Mouse (Mus musculus): Measurements from ENCODE around the gene Gm28048. TPM values are rescaled to one million over a fixed set of nuclear protein-coding genes. Genes with fewer than 3 reads are reported as not detected.

The Gm28048 gene
- polyA plus RNA-seq, 1 experiment from 2014 or later = 8.2 TPM

DNA sequence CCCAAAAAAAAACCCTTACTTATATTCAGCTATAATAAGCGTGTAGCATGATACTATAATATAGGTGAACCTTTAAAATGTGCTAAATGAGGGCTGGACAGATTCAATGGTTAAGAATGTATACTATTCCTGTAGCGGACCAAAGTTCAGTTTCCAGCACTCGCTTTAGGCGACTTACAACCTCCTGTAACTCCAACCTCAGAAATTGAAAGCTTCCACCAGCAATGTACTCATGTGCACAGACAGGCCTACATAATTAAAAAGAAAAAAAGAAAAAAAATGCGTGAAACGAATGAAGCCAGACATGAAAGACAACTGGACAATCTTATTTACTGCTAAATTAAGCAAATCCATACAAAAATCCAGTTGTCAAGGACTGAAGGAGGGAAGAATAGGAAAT is 956 bp upstream of the Gm28048 start:
- no peak for ATAC-seq (replicated peaks; ENCODE audit: insufficient number of reproducible peaks, low FRiP score, low TSS enrichment)
- Histone ChIP-seq H3K36me3 (ENCODE audit: control insufficient read depth, insufficient read depth, low read length) (0 out of 2 replicates have a peak, but pooled peaks cover 3% of the 10 kb centered on the region), H3K9ac (ENCODE audit: low read depth, low read length) (no peak overlapping the region), H3K27ac (ENCODE audit: low read depth, low read length) (no peak overlapping the region), H3K9me3 (replicated peaks; ENCODE audit: control insufficient read depth, low read length) (no peaks in the 10 kb centered on the region), H3K27me3 (ENCODE audit: control insufficient read depth, insufficient read depth, low read length) (no peaks in the 10 kb centered on the region), H3K4me1 (ENCODE audit: control insufficient read depth, insufficient read depth, low read length) (peaks cover 7% of the 10 kb centered on the region), H3K4me2 (no peak overlapping the region), H3K4me3 (ENCODE audit: low read depth, low read length) (no peak overlapping the region; the same call in 1 of the 2 replicates)
- 69% methylated on average over 6 of the region's 6 CpGs for WGBS (ENCODE audit: insufficient replicate concordance)

DNA sequence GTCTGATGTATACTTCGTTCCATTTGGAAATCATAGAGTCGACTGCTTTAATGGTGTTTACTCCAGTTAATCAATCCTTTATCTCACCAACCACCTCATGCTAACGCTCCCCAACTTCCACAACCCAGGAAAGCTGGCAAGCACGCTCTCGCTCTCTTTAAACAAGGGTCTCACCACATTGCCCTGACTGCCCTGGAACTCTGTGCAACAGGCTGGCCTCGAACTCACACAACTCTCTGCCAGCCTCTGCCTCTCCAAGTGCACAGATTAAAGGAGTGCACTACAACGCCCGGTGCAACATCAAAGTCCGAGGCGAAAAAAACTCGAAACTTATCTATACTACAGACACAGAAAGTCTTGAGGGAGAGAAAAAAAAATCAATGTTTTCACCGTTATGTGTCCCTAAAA is 343 bp downstream of the Gm28048 start:
- Histone ChIP-seq H3K4me3 (ENCODE audit: low read depth, low read length) (peak overlapping the region; percentile 64), H3K9ac (ENCODE audit: low read depth, low read length) (peak overlapping the region; percentile 86), H3K27me3 (ENCODE audit: control insufficient read depth, insufficient read depth, low read length) (no peaks in the 10 kb centered on the region), H3K27ac (ENCODE audit: low read depth, low read length) (peak overlapping the region; percentile 98), H3K4me1 (ENCODE audit: control insufficient read depth, insufficient read depth, low read length) (peaks cover 7% of the 10 kb centered on the region), H3K4me2 (peak overlapping the region; percentile 84), H3K36me3 (ENCODE audit: control insufficient read depth, insufficient read depth, low read length) (peaks cover 3% of the 10 kb centered on the region; the same call in 1 of the 2 replicates), H3K9me3 (replicated peaks; ENCODE audit: control insufficient read depth, low read length) (no peaks in the 10 kb centered on the region)
- ATAC-seq (replicated peaks; ENCODE audit: insufficient number of reproducible peaks, low FRiP score, low TSS enrichment) = peak; percentile 44
- WGBS (ENCODE audit: insufficient replicate concordance) = 3% methylated on average over 12 of the region's 12 CpGs

DNA sequence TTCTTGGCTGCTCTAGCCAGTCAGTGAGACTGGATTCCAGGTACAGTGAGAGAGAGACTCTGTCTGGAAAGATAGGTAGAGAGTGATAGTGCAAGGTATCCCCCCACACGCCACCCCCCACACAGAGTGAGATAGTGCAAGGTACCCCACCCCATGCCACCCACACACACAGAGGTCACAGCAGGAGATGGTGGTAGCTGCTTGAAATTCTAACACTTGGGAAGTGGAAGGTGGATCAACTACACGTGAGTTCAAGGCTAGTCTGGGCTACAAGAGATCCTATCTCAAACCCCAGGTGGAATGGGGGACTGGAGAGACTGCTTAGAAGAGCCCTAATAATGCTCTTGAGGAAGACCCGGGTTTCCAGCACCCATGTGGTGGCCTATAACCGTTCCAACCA is 849 bp downstream of the Gm28048 start:
- Histone ChIP-seq H3K9me3 (replicated peaks; ENCODE audit: control insufficient read depth, low read length) (no peaks in the 10 kb centered on the region), H3K4me3 (ENCODE audit: low read depth, low read length) (peak overlapping the region; percentile 64), H3K4me1 (ENCODE audit: control insufficient read depth, insufficient read depth, low read length) (peaks cover 7% of the 10 kb centered on the region), H3K27ac (ENCODE audit: low read depth, low read length) (no peak overlapping the region), H3K4me2 (peak overlapping the region; percentile 84), H3K27me3 (ENCODE audit: control insufficient read depth, insufficient read depth, low read length) (no peaks in the 10 kb centered on the region), H3K36me3 (ENCODE audit: control insufficient read depth, insufficient read depth, low read length) (peaks cover 3% of the 10 kb centered on the region; the same call in 1 of the 2 replicates), H3K9ac (ENCODE audit: low read depth, low read length) (peak overlapping the region; percentile 86)
- no peak for ATAC-seq (replicated peaks; ENCODE audit: insufficient number of reproducible peaks, low FRiP score, low TSS enrichment)
- WGBS (ENCODE audit: insufficient replicate concordance) = 39% methylated on average over 4 of the region's 4 CpGs

DNA sequence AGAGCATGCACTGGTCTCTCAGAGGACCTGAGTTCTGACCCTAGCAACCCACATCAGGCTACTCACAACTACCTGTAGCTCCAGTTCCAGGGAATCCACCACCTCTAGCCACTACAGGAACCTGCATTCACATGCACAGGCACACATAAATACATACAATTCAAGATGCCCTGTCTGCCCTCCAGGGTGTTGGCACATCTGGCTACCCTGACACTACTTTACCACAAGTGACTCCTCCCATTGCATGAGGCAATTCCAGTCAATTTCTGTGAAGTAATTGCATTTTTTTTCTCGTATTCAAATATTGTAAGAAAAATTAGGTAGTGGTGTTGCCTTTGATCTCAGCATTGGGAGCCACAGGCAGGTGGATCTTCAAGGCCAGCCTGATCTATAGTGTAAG is 2.7 kb downstream of the Gm28048 start:
- H3K4me2 ChIP-seq = no peak overlapping the region
- H3K36me3 ChIP-seq (ENCODE audit: control insufficient read depth, insufficient read depth, low read length) = peaks cover 3% of the 10 kb centered on the region; the same call in 1 of the 2 replicates
- H3K27me3 ChIP-seq (ENCODE audit: control insufficient read depth, insufficient read depth, low read length) = no peaks in the 10 kb centered on the region
- no peak overlapping the region for H3K9ac ChIP-seq (ENCODE audit: low read depth, low read length)
- no peaks in the 10 kb centered on the region for H3K9me3 ChIP-seq (replicated peaks; ENCODE audit: control insufficient read depth, low read length)
- H3K4me3 ChIP-seq (ENCODE audit: low read depth, low read length) = no peak overlapping the region
- ATAC-seq (replicated peaks; ENCODE audit: insufficient number of reproducible peaks, low FRiP score, low TSS enrichment) = no peak
- no peak overlapping the region for H3K27ac ChIP-seq (ENCODE audit: low read depth, low read length)
- 79% methylated on average over 1 of the region's 1 CpGs for WGBS (ENCODE audit: insufficient replicate concordance)
- H3K4me1 ChIP-seq (ENCODE audit: control insufficient read depth, insufficient read depth, low read length) = peaks cover 9% of the 10 kb centered on the region

DNA sequence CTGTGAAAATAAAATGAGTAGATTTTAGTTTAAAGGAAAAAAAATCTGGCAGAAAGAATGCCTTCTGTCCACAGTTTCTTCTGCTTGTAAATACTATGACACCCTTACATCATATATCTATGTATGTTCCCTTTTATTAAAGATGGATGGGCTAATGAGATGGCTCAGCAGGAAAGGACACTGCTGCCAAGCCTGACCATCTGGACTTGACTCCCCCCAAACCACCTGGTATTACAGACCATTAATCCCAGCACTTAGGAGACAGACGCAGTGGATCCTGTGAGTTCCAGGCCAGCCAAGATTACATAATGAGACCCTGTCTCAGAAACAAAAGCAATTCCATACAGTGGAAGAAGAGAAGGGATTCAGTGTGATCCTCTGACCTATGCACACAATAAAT is 3.2 kb downstream of the Gm28048 start:
- Histone ChIP-seq H3K36me3 (ENCODE audit: control insufficient read depth, insufficient read depth, low read length) (peaks cover 4% of the 10 kb centered on the region; the same call in 1 of the 2 replicates), H3K4me3 (ENCODE audit: low read depth, low read length) (no peak overlapping the region), H3K27ac (ENCODE audit: low read depth, low read length) (no peak overlapping the region), H3K4me2 (no peak overlapping the region), H3K9ac (ENCODE audit: low read depth, low read length) (no peak overlapping the region), H3K9me3 (replicated peaks; ENCODE audit: control insufficient read depth, low read length) (no peaks in the 10 kb centered on the region), H3K4me1 (ENCODE audit: control insufficient read depth, insufficient read depth, low read length) (peaks cover 11% of the 10 kb centered on the region), H3K27me3 (ENCODE audit: control insufficient read depth, insufficient read depth, low read length) (no peaks in the 10 kb centered on the region)
- WGBS (ENCODE audit: insufficient replicate concordance) = 76% methylated on average over 1 of the region's 1 CpGs
- no peak for ATAC-seq (replicated peaks; ENCODE audit: insufficient number of reproducible peaks, low FRiP score, low TSS enrichment)

DNA sequence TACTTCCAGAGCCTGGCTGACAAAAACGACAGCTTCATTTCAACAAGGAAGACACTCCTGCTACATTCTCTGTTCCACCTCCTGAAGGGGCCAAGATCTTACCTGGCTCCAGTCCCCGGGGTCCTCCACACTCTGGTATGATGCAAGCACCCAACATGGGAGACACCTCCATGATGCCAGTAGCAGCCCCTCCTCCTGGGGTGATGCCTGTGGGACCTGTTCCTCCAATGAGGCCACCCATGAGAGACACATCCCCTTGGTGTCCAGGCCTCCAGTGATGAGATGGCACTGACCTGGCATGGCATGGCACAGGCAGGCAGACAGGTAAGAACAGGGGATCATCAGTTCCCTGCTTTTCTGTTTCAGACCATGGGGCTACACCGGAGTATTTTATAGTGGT is 3.7 kb downstream of the Gm28048 start:
- no peak for ATAC-seq (replicated peaks; ENCODE audit: insufficient number of reproducible peaks, low FRiP score, low TSS enrichment)
- WGBS (ENCODE audit: insufficient replicate concordance) = 86% methylated on average over 3 of the region's 3 CpGs
- peaks cover 11% of the 10 kb centered on the region for H3K4me1 ChIP-seq (ENCODE audit: control insufficient read depth, insufficient read depth, low read length)
- no peak overlapping the region for H3K9ac ChIP-seq (ENCODE audit: low read depth, low read length)
- H3K4me2 ChIP-seq = no peak overlapping the region
- H3K27ac ChIP-seq (ENCODE audit: low read depth, low read length) = no peak overlapping the region
- peaks cover 5% of the 10 kb centered on the region; the same call in 1 of the 2 replicates for H3K36me3 ChIP-seq (ENCODE audit: control insufficient read depth, insufficient read depth, low read length)
- no peaks in the 10 kb centered on the region for H3K27me3 ChIP-seq (ENCODE audit: control insufficient read depth, insufficient read depth, low read length)
- no peaks in the 10 kb centered on the region for H3K9me3 ChIP-seq (replicated peaks; ENCODE audit: control insufficient read depth, low read length)
- no peak overlapping the region for H3K4me3 ChIP-seq (ENCODE audit: low read depth, low read length)

DNA sequence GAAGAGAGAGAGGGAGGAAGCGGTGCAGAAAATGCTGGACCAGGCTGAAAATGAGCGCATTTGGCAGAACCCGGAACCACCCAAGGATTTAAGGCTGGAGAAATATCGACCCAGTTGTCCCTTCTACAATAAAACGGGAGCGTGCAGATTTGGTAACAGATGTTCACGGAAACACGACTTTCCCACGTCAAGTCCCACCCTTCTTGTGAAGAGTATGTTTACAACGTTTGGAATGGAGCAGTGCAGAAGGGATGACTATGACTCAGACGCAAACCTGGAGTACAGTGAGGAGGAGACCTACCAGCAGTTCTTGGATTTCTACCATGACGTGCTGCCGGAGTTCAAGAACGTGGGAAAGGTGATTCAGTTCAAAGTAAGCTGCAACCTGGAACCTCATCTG is 8.3 kb downstream of the Gm28048 start:
- no peak overlapping the region for H3K27ac ChIP-seq (ENCODE audit: low read depth, low read length)
- H3K4me3 ChIP-seq (ENCODE audit: low read depth, low read length) = peak overlapping the region; percentile 49
- H3K4me2 ChIP-seq = peak overlapping the region; percentile 69
- 50% methylated on average over 14 of the region's 14 CpGs for WGBS (ENCODE audit: insufficient replicate concordance)
- peaks cover 9% of the 10 kb centered on the region; the same call in 1 of the 2 replicates for H3K36me3 ChIP-seq (ENCODE audit: control insufficient read depth, insufficient read depth, low read length)
- H3K9me3 ChIP-seq (replicated peaks; ENCODE audit: control insufficient read depth, low read length) = peaks cover 16% of the 10 kb centered on the region
- peak overlapping the region; percentile 30; the same call in 1 of the 2 replicates for H3K9ac ChIP-seq (ENCODE audit: low read depth, low read length)
- ATAC-seq (replicated peaks; ENCODE audit: insufficient number of reproducible peaks, low FRiP score, low TSS enrichment) = no peak
- H3K27me3 ChIP-seq (ENCODE audit: control insufficient read depth, insufficient read depth, low read length) = no peaks in the 10 kb centered on the region
- H3K4me1 ChIP-seq (ENCODE audit: control insufficient read depth, insufficient read depth, low read length) = 0 out of 2 replicates have a peak, but pooled peaks cover 3% of the 10 kb centered on the region

DNA sequence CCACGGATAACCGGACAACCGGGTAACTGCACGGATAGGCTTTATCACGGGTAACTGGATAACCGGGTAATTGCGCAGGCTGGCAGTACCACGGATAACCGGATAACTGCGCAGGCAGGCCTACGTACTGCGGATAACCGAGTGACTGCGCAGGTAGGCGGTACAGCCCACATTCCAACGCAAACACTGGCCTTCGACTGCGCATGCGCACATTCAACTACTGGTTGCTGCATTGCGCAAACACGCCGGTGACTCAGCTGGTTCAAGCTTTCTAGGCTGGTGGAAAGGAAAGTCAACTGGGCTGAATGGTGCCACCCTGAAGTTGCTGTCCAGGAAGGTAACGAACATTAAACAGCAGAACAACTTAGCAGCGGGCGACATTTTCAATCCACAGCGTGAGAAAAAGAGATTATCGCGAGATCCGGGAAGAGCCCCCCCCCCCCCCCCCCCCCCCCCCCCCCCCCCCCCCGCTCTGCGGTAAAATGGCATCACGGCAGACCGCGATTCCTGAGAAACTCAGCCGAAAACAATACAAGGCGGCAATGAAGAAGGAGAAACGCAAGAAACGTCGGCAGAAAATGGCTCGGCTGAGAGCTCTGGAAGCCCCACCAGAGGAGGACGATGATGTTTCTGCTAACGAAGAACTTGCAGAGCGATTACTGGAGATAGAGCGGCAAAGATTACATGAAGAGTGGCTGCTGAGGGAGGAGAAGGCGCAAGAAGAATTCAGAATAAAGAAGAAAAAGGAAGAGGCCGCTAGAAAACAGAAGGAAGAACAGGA is 9.0 kb downstream of the Gm28048 start:
- WGBS (ENCODE audit: insufficient replicate concordance) = 52% methylated on average over 45 of the region's 46 CpGs
- Histone ChIP-seq H3K4me1 (ENCODE audit: control insufficient read depth, insufficient read depth, low read length) (0 out of 2 replicates have a peak, but pooled peaks cover 3% of the 10 kb centered on the region), H3K4me2 (peak overlapping the region; percentile 78), H3K27me3 (ENCODE audit: control insufficient read depth, insufficient read depth, low read length) (no peaks in the 10 kb centered on the region), H3K27ac (ENCODE audit: low read depth, low read length) (peak overlapping the region; percentile 70), H3K9me3 (replicated peaks; ENCODE audit: control insufficient read depth, low read length) (peaks cover 16% of the 10 kb centered on the region), H3K4me3 (ENCODE audit: low read depth, low read length) (peak overlapping the region; percentile 62), H3K36me3 (ENCODE audit: control insufficient read depth, insufficient read depth, low read length) (peaks cover 7% of the 10 kb centered on the region; the same call in 1 of the 2 replicates), H3K9ac (ENCODE audit: low read depth, low read length) (peak overlapping the region; percentile 67; the same call in 1 of the 2 replicates)
- peak; percentile 70 for ATAC-seq (replicated peaks; ENCODE audit: insufficient number of reproducible peaks, low FRiP score, low TSS enrichment)

All from heart, embryonic 11.5 days (tissue).